Mouse (Mus musculus) C2C12 (cell line): Measurements from ENCODE around the gene Kalrn. TPM values are rescaled to one million over a fixed set of nuclear protein-coding genes. Genes with fewer than 3 reads are reported as not detected.

Experiments used
- H3K27me3 ChIP-seq: one replicate; pipeline ENCODE4 v1.6.1; 2011; ENCODE audit not compliant: control insufficient read depth, insufficient read depth, insufficient read length
- H3K36me3 ChIP-seq: one replicate; pipeline ENCODE4 v1.6.1; 2011; ENCODE audit not compliant: control insufficient read depth, insufficient read depth
- H3K4me3 ChIP-seq: one replicate; pipeline ENCODE4 v1.5.1; 2011; ENCODE audit warnings: mild to moderate bottlenecking, control low read depth; ENCODE audit not compliant: poor library complexity, insufficient read depth, severe bottlenecking
- H3K79me2 ChIP-seq: one replicate; pipeline ENCODE4 v1.6.1; 2011; ENCODE audit not compliant: control insufficient read depth, insufficient read depth
- H3K79me3 ChIP-seq: one replicate; pipeline ENCODE4 v1.6.1; 2011; ENCODE audit warnings: low read depth, control low read depth
- H3ac ChIP-seq: one replicate; pipeline ENCODE3; 2011; ENCODE audit warnings: low read depth; ENCODE audit not compliant: control insufficient read depth, insufficient read length
- CEBPB ChIP-seq: IDR thresholded peaks from one replicate; pipeline ENCODE4 v1.6.1; 2011; ENCODE audit warnings: low read depth, mild to moderate bottlenecking, control low read depth, moderate library complexity
- CTCF ChIP-seq: IDR thresholded peaks from one replicate; pipeline ENCODE4 v1.5.1; 2011; ENCODE audit not compliant: control insufficient read depth, insufficient read depth, insufficient read length
- FOSL1 ChIP-seq: IDR thresholded peaks from one replicate; pipeline ENCODE4 v1.8.0; 2011; ENCODE audit warnings: mild to moderate bottlenecking, low read length; ENCODE audit not compliant: poor library complexity, insufficient read depth, severe bottlenecking
- MAX ChIP-seq: IDR thresholded peaks from one replicate; pipeline ENCODE4 v1.6.1; 2011; ENCODE audit warnings: mild to moderate bottlenecking, control low read depth
- MYOD1 ChIP-seq: IDR thresholded peaks from one replicate; pipeline ENCODE4 v1.6.1; 2011; ENCODE audit warnings: low read depth; ENCODE audit not compliant: control insufficient read depth, insufficient read length
- MYOG ChIP-seq: IDR thresholded peaks from one replicate; pipeline ENCODE4 v1.6.1; 2011; ENCODE audit not compliant: control insufficient read depth, insufficient read length; ENCODE audit errors: extremely low read depth
- USF1 ChIP-seq: IDR thresholded peaks from one replicate; pipeline ENCODE4 v1.6.1; 2011; ENCODE audit warnings: low read depth, mild to moderate bottlenecking, control low read depth, moderate library complexity
- polyA plus RNA-seq: library from polyadenylated mRNA; unstranded; fragments of >200 nt; fragmentation: generic; extraction: Trizol; gene quantifications from one replicate; pipeline ENCODE4 v1.2.1, GENCODE M21; 2012; ENCODE audit warnings: missing spikeins

The Kalrn gene
- polyA plus RNA-seq, 1 experiment = 8.6 TPM

DNA sequence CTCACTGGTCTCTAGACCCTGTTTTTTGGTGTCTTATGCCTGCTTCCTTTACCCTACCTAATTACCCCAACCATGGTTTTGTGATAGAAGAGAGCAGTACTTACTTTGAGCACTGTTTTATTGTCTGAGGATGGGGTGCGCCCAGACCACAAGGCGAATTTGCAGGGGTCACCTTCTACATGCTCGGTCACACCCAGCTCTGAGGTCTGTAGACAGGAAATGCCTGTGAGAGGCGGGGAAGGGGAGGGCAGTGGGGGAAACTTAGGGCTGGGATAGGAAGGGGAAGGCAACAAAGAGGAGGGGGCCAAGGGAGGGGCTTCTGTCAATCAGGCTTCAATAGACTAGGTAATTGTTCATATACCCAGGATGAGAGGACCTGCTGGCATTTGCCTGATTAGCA lies 397.7 kb downstream of the Kalrn start:
- H3ac ChIP-seq = no peak overlapping the region
- H3K79me2 ChIP-seq = no peaks in the 10 kb centered on the region
- no peaks in the 10 kb centered on the region for H3K27me3 ChIP-seq
- no peak for TF ChIP-seq CEBPB
- no peak for TF ChIP-seq CTCF
- no peak for TF ChIP-seq FOSL1
- no peak for TF ChIP-seq USF1
- no peak for TF ChIP-seq MYOD1
- TF ChIP-seq MAX = no peak
- TF ChIP-seq MYOG = no peak
- no peak overlapping the region for H3K4me3 ChIP-seq
- no peaks in the 10 kb centered on the region for H3K36me3 ChIP-seq
- no peaks in the 10 kb centered on the region for H3K79me3 ChIP-seq

DNA sequence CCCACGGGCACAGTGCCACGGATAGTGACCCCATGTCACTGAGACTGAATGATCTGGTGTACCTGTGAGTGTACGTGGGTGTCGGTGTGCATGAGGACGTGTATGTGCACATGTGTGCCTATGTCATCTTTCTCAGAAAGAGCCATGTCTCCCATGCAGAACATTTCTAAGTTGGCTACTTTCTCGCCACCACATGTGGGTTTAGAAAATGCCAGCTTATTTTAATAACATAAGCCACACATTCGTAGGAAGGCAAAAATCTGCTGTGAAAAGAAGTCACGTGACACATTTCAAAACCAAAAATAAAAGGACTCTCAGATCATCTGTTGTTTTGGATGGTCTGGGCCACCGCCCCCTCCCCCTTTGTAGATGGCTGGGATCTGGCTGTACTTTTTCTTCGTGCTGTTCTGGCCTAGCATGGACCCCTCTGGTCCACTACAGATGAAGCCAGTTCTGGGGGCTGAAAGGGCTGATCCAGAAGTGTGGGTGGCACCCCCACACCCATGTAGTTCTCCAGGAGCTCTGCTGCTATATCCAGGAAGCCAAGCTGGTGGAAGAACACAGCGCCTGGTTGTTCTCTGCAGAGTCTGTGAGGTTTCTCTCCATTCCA lies 400.7 kb downstream of the Kalrn start:
- Histone ChIP-seq H3K27me3 (no peaks in the 10 kb centered on the region), H3K79me2 (no peaks in the 10 kb centered on the region), H3K36me3 (no peaks in the 10 kb centered on the region), H3K79me3 (no peaks in the 10 kb centered on the region), H3ac (no peak overlapping the region), H3K4me3 (no peak overlapping the region)
- TF ChIP-seq USF1 (no peak), MYOD1 (no peak), CEBPB (no peak), CTCF (no peak), MAX (no peak), MYOG (no peak), FOSL1 (no peak)

DNA sequence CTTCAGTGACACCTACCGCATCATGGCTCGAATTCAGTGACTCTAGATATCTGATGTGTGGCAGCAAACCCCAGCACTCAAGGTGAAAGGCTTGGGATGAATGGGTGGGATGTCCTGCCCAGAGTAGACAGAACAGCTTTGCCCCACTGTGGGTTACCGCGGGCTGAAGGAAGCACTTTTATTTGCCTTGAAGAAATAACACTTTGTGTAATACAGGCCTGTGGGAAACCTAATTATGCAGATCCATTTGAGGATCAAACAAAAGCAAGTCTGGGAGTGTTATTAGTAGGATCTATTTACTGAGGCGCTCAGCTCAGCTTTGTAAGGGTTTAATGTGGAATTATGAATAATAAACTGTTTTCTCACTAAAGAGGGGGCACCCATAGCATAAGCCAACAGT lies 406.3 kb downstream of the Kalrn start:
- no peaks in the 10 kb centered on the region for H3K27me3 ChIP-seq
- TF ChIP-seq FOSL1 (no peak), CEBPB (no peak), MAX (no peak), MYOG (no peak), CTCF (no peak), MYOD1 (no peak), USF1 (no peak)
- H3K4me3 ChIP-seq = no peak overlapping the region
- H3ac ChIP-seq = no peak overlapping the region
- no peaks in the 10 kb centered on the region for H3K79me3 ChIP-seq
- no peaks in the 10 kb centered on the region for H3K79me2 ChIP-seq
- H3K36me3 ChIP-seq = no peaks in the 10 kb centered on the region

DNA sequence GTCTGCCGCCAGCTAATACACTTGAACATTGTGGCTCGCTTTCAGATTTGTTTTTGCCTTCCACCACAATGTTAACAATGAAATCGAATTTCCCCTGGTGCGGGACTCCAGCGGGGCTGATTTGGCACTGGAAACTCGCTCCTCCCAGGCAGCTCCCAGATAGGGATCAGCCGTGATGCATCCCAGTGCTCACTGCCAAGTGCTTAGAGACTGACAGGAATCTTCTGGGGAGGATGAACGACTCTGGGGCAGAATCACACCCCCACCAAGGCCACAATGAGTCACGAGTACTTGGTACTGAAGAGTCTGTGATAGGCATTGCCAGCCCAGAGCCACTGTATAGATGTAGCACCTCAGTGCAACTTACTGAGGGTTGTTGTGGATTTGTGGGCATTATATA lies 410.2 kb downstream of the Kalrn start:
- H3K36me3 ChIP-seq = no peaks in the 10 kb centered on the region
- H3K79me2 ChIP-seq = no peaks in the 10 kb centered on the region
- no peak overlapping the region for H3K4me3 ChIP-seq
- H3K79me3 ChIP-seq = no peaks in the 10 kb centered on the region
- H3ac ChIP-seq = no peak overlapping the region
- H3K27me3 ChIP-seq = no peaks in the 10 kb centered on the region
- TF ChIP-seq CTCF (no peak), MYOG (no peak), FOSL1 (no peak), CEBPB (no peak), USF1 (no peak), MYOD1 (no peak), MAX (no peak)

DNA sequence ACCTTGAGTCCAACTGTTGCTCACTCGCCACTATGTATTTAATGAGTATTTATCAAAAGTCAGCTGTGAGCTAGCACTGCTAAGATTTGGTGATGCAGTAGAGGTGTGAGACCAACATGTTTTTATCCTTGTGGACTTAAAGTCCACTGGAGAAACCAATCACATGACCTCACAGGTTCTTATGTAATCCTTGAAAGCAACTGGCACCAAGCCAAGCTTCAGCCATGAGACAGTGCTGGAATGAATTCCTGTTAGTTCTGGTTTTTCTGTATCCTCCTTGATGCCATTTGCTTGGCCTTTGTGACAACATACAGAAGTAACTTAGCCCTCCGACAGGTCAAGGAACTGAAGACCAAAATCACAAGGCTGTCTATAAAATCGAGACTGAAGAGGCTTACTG lies 413.8 kb downstream of the Kalrn start:
- Histone ChIP-seq H3K79me3 (no peaks in the 10 kb centered on the region), H3K27me3 (no peaks in the 10 kb centered on the region), H3K4me3 (no peak overlapping the region), H3K36me3 (no peaks in the 10 kb centered on the region), H3ac (no peak overlapping the region), H3K79me2 (no peaks in the 10 kb centered on the region)
- TF ChIP-seq CTCF = no peak
- TF ChIP-seq USF1 = no peak
- TF ChIP-seq CEBPB = no peak
- no peak for TF ChIP-seq MYOD1
- TF ChIP-seq FOSL1 = no peak
- TF ChIP-seq MYOG = no peak
- no peak for TF ChIP-seq MAX

DNA sequence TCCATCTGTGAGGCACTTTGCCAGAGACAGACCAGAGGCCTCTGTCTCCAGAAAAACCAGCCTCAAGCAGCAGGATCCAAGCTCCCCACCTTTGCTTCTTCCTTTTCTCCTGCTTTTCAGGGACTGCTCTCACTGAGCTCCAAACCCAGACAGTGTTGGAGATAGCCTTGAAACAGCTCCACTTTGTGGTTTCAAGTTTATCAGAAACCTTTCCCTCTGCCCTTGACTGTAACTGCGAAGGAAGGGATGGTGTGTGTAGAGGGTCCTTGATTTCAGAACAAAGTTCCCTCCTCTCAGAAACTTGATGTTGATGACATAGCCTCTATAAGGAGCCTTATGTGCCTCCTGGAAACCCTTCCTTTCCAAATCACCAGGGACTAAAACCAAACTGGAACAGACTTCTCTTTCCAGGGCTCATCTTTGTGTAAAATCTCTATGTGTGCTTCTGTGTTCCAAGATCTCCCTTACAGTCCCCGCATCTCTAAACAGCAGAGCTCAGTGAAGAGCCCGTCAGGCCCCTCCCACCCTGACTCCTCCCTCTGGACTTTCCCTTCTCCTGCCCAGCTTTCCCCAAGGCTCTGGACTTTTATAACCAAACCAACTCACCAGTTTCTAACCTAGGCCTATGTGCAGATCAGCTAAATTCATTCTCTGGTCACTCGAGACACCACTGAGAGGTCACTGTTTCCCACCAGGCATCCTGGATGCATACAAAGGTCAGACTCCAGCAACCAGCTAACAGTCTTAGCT lies 415.8 kb downstream of the Kalrn start:
- Histone ChIP-seq H3K4me3 (no peak overlapping the region), H3K27me3 (no peaks in the 10 kb centered on the region), H3K36me3 (no peaks in the 10 kb centered on the region), H3ac (no peak overlapping the region), H3K79me3 (no peaks in the 10 kb centered on the region), H3K79me2 (no peaks in the 10 kb centered on the region)
- TF ChIP-seq MAX (no peak), CTCF (no peak), USF1 (no peak), MYOG (no peak), MYOD1 (no peak), CEBPB (no peak), FOSL1 (no peak)
